Mouse (Mus musculus): ENCODE results near the gene Atp5f1. TPM values are rescaled to one million over a fixed set of nuclear protein-coding genes. Genes with fewer than 3 reads are reported as not detected.

The Atp5f1 gene
- polyA plus RNA-seq, 1 experiment, result 176 TPM

GRCm38 (mm10) chr3:105904721-105905120 lies 55.2 kb downstream of the Atp5f1 start:
- DNase-seq (ENCODE audit: low read depth, low spot score), result no peak
- 89% methylated on average over 9 of the region's 9 CpGs for WGBS

GRCm38 (mm10) chr3:105904213-105904612 lies 55.7 kb downstream of the Atp5f1 start:
- WGBS, result 54% methylated on average over 4 of the region's 4 CpGs
- no peak for DNase-seq (ENCODE audit: low read depth, low spot score)

- 66% methylated on average over 4 of the region's 4 CpGs for WGBS
Measured at GRCm38 (mm10) chr3:105901468-105901867, 58.4 kb downstream of the Atp5f1 start.

DNA sequence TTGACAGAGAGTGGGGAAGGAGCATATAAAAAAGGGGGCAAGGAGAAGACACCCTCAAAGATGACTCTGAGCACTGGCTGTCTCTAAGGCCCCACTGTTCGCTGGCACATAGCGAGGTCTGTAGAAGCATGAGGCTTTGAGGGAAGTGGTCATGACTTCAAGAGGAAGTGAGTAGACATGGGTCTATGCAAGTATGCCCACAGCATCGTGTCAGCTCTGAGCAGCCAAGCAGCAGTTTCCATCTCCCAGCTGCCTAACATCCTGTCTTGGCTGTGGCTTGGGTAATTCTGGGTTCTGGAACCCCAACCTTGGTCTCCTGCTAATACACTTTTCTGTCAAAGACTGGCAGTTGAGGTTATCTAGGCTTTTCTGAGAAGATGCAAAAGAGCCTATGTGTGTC lies 59.2 kb downstream of the Atp5f1 start:
- 71% methylated on average over 3 of the region's 3 CpGs for WGBS
- no peak for DNase-seq (ENCODE audit: low read depth, low spot score)

More at GRCm38 (mm10) chr3:105901468-105901867, 58.4 kb downstream of the Atp5f1 start:
- DNase-seq (ENCODE audit: low read depth, low spot score), result no peak

- WGBS, result 73% methylated on average over 6 of the region's 6 CpGs
- DNase-seq (ENCODE audit: low read depth, low spot score), result no peak
Measured at GRCm38 (mm10) chr3:105900266-105900665, 59.6 kb downstream of the Atp5f1 start.

GRCm38 (mm10) chr3:105899394-105900147 lies 60.3 kb downstream of the Atp5f1 start:
- peak; percentile 56 for DNase-seq (ENCODE audit: low read depth, low spot score)
- 43% methylated on average over 8 of the region's 8 CpGs for WGBS

- no peak for DNase-seq (ENCODE audit: low read depth, low spot score)
- WGBS, result 91% methylated on average over 11 of the region's 11 CpGs
Measured at GRCm38 (mm10) chr3:105898861-105899260, 61.0 kb downstream of the Atp5f1 start.

GRCm38 (mm10) chr3:105898325-105898724 lies 61.6 kb downstream of the Atp5f1 start:
- WGBS, result 68% methylated on average over 2 of the region's 2 CpGs
- no peak for DNase-seq (ENCODE audit: low read depth, low spot score)

DNA sequence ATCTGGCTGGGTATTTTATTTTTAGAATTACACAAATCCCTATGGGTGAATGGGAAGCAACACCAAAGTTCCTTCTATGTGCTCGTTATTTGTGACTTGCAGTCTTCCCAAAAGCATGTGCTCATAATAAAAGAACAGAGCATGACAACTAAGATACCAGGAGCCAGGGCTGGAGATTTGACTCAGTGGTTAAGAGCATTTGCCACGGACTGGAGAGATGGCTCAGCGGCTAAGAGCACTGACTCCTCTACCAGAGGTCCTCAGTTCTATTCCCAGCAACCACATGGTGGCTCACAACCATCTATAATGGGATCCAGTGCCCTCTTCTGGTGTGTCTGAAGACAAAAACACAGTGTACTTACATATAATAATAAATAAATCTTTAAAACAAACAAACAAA lies 63.1 kb downstream of the Atp5f1 start:
- 89% methylated on average over 3 of the region's 3 CpGs for WGBS
- DNase-seq (ENCODE audit: low read depth, low spot score), result no peak

GRCm38 (mm10) chr3:105894601-105895592 lies 65.0 kb downstream of the Atp5f1 start:
- DNase-seq (ENCODE audit: low read depth, low spot score), result peak; percentile 97
- WGBS, result 15% methylated on average over 23 of the region's 23 CpGs

DNA sequence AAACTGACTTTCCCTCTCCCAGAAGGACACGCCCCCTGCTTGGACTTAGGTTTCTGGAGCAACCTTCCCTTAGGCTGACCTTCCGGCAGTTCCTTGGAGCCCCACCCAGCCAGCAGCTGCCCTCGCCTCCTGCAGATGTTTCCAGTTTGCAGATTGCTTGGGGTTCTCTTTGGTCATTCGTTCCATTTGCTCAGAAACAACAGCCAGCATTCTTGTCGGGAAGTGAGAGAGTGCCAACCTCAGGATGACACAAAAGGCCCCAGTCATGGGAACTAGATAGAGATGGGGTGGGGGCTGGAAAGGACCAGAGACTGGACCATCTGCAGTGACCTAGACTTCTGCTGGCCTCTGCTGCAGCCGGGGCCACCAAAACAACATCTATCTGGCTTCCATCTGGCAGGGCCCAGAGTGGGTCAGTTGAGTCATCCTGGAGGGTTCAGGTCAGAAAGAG lies 65.9 kb downstream of the Atp5f1 start:
- peak; percentile 85 for DNase-seq (ENCODE audit: low read depth, low spot score)
- 5% methylated on average over 6 of the region's 6 CpGs for WGBS

Other genes starting within 250 kb of the Atp5f1 start
- gene Rap1a, start 158.8 kb downstream of the Atp5f1 start, polyA plus RNA-seq (2012; rRNA removed), result 10.6 and 11.2 TPM in 2 replicates
- gene Adora3, start 89.2 kb downstream of the Atp5f1 start, polyA plus RNA-seq (2012; rRNA removed), result 0.35 and 0.40 TPM in 2 replicates
- gene Tmigd3, start 89.2 kb downstream of the Atp5f1 start, polyA plus RNA-seq (2012; rRNA removed), result 0.48 and 0.51 TPM in 2 replicates
- 1.3 and 2.7 TPM in 2 replicates for gene I830077J02Rik, start 27.4 kb downstream of the Atp5f1 start, polyA plus RNA-seq (2012; rRNA removed)
- 38.8 and 42.7 TPM in 2 replicates for gene Wdr77, start 730 bp downstream of the Atp5f1 start, polyA plus RNA-seq (2012; rRNA removed)
- gene Ovgp1, start 13.6 kb upstream of the Atp5f1 start, polyA plus RNA-seq (2012; rRNA removed), result 0.38 and 0.60 TPM in 2 replicates
- not detected in 2 replicates for gene Pifo, start 54.5 kb upstream of the Atp5f1 start, polyA plus RNA-seq (2012; rRNA removed)
- gene Chil5, start 72.7 kb upstream of the Atp5f1 start, polyA plus RNA-seq (2012; rRNA removed), result 0.07 TPM in 1 of 2 replicates, not detected in the other
- 0.26 and 1.2 TPM in 2 replicates for gene Chia1, start 153.1 kb upstream of the Atp5f1 start, polyA plus RNA-seq (2012; rRNA removed)
- 0.07 TPM in 1 of 2 replicates, not detected in the other for gene Chil3, start 207.5 kb upstream of the Atp5f1 start, polyA plus RNA-seq (2012; rRNA removed)